Mouse (Mus musculus): ENCODE measurements around the gene Lmbrd2.

DNA sequence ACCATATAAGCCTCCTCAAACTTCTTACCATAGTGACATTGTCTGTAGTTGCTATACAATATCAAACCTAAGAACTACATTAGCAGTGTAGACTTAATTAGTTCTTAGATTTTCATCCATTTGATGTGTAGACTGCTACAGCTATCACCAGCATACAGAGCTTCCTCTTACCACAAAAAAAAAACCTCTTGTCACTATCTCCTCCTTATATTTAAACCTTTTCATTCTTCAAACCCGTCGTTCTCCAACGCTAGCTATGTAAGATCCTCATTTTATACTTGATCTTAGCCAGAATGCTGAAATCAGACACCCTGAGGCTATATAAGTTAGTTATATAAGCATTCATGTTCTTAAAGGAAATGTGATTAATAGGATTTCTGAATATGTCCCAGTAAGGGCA, 36.7 kb downstream of the Lmbrd2 start:
- TF ChIP-seq CTCF (IDR thresholded peaks at IDR 0.05; ENCODE audit: control insufficient read depth, insufficient read depth, insufficient read length) (no peak), USF1 (IDR thresholded peaks at IDR 0.05; ENCODE audit: low read depth) (no peak), FOSL1 (IDR thresholded peaks at IDR 0.05; ENCODE audit: insufficient read depth, low read length, poor library complexity, severe bottlenecking) (no peak), MYOD1 (IDR thresholded peaks at IDR 0.05; ENCODE audit: control insufficient read depth, insufficient read length, low read depth) (no peak), MYOG (IDR thresholded peaks at IDR 0.05; ENCODE audit: control insufficient read depth, extremely low read depth, insufficient read length) (no peak), MAX (IDR thresholded peaks at IDR 0.05) (no peak), CEBPB (IDR thresholded peaks at IDR 0.05; ENCODE audit: low read depth) (no peak)
